Mouse (Mus musculus) megakaryocyte, embryonic 14.5 days (primary cell): ENCODE data around the gene Fstl1.

Source experiments
- FLI1 ChIP-seq: IDR thresholded peaks from 2 replicates; pipeline ENCODE4 v1.6.1; 2012; ENCODE audit warnings: low read length, inconsistent platforms, mixed read lengths
- GATA1 ChIP-seq: IDR thresholded peaks from 3 replicates; pipeline ENCODE4 v1.6.1; 2012; ENCODE audit warnings: mixed read lengths, low read length, inconsistent platforms, borderline replicate concordance

DNA sequence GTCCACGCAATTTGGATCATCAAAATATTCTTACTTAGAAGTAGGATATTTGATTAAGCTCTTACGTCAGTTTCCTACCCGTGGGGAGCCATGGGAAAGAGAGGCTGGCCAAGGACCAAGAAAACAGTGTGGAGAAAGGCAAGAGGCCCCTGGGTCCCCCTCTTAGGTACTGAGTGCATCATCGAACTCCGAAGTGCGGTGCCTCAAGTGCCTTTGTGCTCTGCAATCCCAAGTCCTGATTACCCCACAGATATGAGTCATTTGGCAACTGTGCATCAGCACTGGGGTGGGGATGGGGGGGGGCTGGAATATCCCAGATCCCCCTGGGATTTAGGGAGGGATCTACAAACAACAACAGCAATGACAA is 12.3 kb downstream of the Fstl1 start:
- TF ChIP-seq GATA1 (no peak), FLI1 (no peak)
